16 mouse cellular contexts compared by ENCODE assay signal in genomic region chr14:20778496-20778895, GRCm38 (mm10). TPM values are rescaled to one million over a fixed set of nuclear protein-coding genes. Genes with fewer than 3 reads are reported as not detected.
DNase-seq lines count a peak whose midpoint lies in the region; ATAC-seq and TF ChIP-seq lines count a peak whose summit lies in the region.
"Had no signal": no experiment of that assay in that cellular context is flagged by ENCODE, and none has a peak within 500 bp of the region (broad histone marks: within the 10 kb centered on the region; RNA-seq: fewer than 3 reads in every experiment).

No protein-coding gene starts in this region.

- H3K9ac ChIP-seq in hindbrain, embryonic 15.5 days, result no peak overlapping the region
- no peak overlapping the region for H3K9ac ChIP-seq in hindbrain, embryonic 11.5 days (ENCODE audit: low read depth, low read length)
- no peak overlapping the region for H3K9ac ChIP-seq in midbrain, embryonic 13.5 days (replicated peaks)
- no peak overlapping the region for H3K9ac ChIP-seq in neural tube, embryonic 14.5 days (replicated peaks; ENCODE audit: low read depth, low read length)
- H3K9ac ChIP-seq: forebrain, embryonic 12.5 days; heart, embryonic 12.5 days; liver, embryonic 12.5 days; lung, embryonic 14.5 days had no signal

- ATAC-seq in hindbrain, embryonic 15.5 days (ENCODE audit: low FRiP score, low read depth), result peak; percentile 80
- ATAC-seq in hindbrain, embryonic 11.5 days (ENCODE audit: low FRiP score), result no peak
- no peak for ATAC-seq in midbrain, embryonic 13.5 days
- peak; percentile 44; the same call in 1 of the 2 replicates for ATAC-seq in neural tube, embryonic 14.5 days (ENCODE audit: low read depth)
- ATAC-seq: intestine, postnatal 0 days; liver, embryonic 12.5 days had no signal

- no peaks in the 10 kb centered on the region for H3K9me3 ChIP-seq in hindbrain, embryonic 15.5 days
- no peaks in the 10 kb centered on the region for H3K9me3 ChIP-seq in hindbrain, embryonic 11.5 days (ENCODE audit: control insufficient read depth, low read length)
- no peaks in the 10 kb centered on the region for H3K9me3 ChIP-seq in midbrain, embryonic 10.5 days (replicated peaks)
- no peaks in the 10 kb centered on the region for H3K9me3 ChIP-seq in midbrain, embryonic 13.5 days
- no peaks in the 10 kb centered on the region for H3K9me3 ChIP-seq in neural tube, embryonic 14.5 days (ENCODE audit: control insufficient read depth, low read length)
- H3K9me3 ChIP-seq: forebrain, embryonic 12.5 days; heart, embryonic 12.5 days; limb, embryonic 10.5 days; liver, embryonic 12.5 days had no signal

- no peaks in the 10 kb centered on the region for H3K27me3 ChIP-seq in cerebellum, adult 2 months (ENCODE audit: control insufficient read depth, insufficient read depth, low read length)
- no peaks in the 10 kb centered on the region for H3K27me3 ChIP-seq in hindbrain, embryonic 15.5 days
- H3K27me3 ChIP-seq in hindbrain, embryonic 11.5 days (ENCODE audit: control insufficient read depth, insufficient read depth, low read length), result no peaks in the 10 kb centered on the region
- H3K27me3 ChIP-seq in midbrain, embryonic 10.5 days (ENCODE audit: low read depth, poor library complexity, severe bottlenecking), result no peaks in the 10 kb centered on the region
- H3K27me3 ChIP-seq in midbrain, embryonic 13.5 days, result no peaks in the 10 kb centered on the region
- H3K27me3 ChIP-seq in neural tube, embryonic 14.5 days (ENCODE audit: control insufficient read depth, insufficient read depth, low read length), result no peaks in the 10 kb centered on the region
- H3K27me3 ChIP-seq: forebrain, embryonic 12.5 days; heart, embryonic 12.5 days; liver, embryonic 12.5 days had no signal

- TF ChIP-seq CTCF in cerebellum, adult 2 months (IDR thresholded peaks at IDR 0.05; ENCODE audit: borderline replicate concordance, insufficient read depth, low read depth, low read length), result no peak

- peaks cover 25% of the 10 kb centered on the region for H3K36me3 ChIP-seq in hindbrain, embryonic 15.5 days
- H3K36me3 ChIP-seq in hindbrain, embryonic 11.5 days (ENCODE audit: control insufficient read depth, insufficient read depth, low read length), result peaks cover 4% of the 10 kb centered on the region; the same call in 1 of the 2 replicates
- H3K36me3 ChIP-seq in midbrain, embryonic 10.5 days, result peaks cover 71% of the 10 kb centered on the region
- H3K36me3 ChIP-seq in midbrain, embryonic 13.5 days, result peaks cover 52% of the 10 kb centered on the region
- H3K36me3 ChIP-seq in neural tube, embryonic 14.5 days (ENCODE audit: control insufficient read depth, insufficient read depth, low read length), result peaks cover 19% of the 10 kb centered on the region; the same call in 1 of the 2 replicates

- DNase-seq in cerebellum, adult 2 months, result peak in 1 of 2 experiments; percentile 38
- DNase-seq in cerebellum, postnatal 4 days (ENCODE audit: low spot score in 2 of 2), result no peak
- no peak for DNase-seq in hindbrain, embryonic 11.5 days (ENCODE audit: low spot score)
- DNase-seq in midbrain, embryonic 10.5 days (ENCODE audit: low spot score), result no peak
- no peak for DNase-seq in urinary bladder, postnatal 14 days (ENCODE audit: low spot score)
- DNase-seq: cerebellum, postnatal 25 days; heart, postnatal 4 days; lung, embryonic 14.5 days had no signal

- TF ChIP-seq POLR2A in cerebellum, adult 2 months (IDR thresholded peaks at IDR 0.05; ENCODE audit: borderline replicate concordance, insufficient read depth, low read length), result no peak

- H3K4me1 ChIP-seq in cerebellum, adult 2 months (ENCODE audit: control insufficient read depth, insufficient read depth, low read length), result peaks cover 8% of the 10 kb centered on the region
- peaks cover 15% of the 10 kb centered on the region for H3K4me1 ChIP-seq in hindbrain, embryonic 15.5 days (replicated peaks)
- H3K4me1 ChIP-seq in hindbrain, embryonic 11.5 days (replicated peaks; ENCODE audit: control insufficient read depth, insufficient read depth, low read length), result no peaks in the 10 kb centered on the region
- peaks cover 41% of the 10 kb centered on the region for H3K4me1 ChIP-seq in midbrain, embryonic 10.5 days
- H3K4me1 ChIP-seq in midbrain, embryonic 13.5 days (replicated peaks), result peaks cover 27% of the 10 kb centered on the region
- no peaks in the 10 kb centered on the region; the same call in 1 of the 2 replicates for H3K4me1 ChIP-seq in neural tube, embryonic 14.5 days (ENCODE audit: control insufficient read depth, insufficient read depth, low read length)

- no peak overlapping the region for H3K4me3 ChIP-seq in cerebellum, adult 2 months (replicated peaks; ENCODE audit: insufficient read depth, low read depth, low read length)
- H3K4me3 ChIP-seq in hindbrain, embryonic 15.5 days, result no peak overlapping the region
- no peak overlapping the region for H3K4me3 ChIP-seq in hindbrain, embryonic 11.5 days (ENCODE audit: low read depth, low read length)
- no peak overlapping the region for H3K4me3 ChIP-seq in midbrain, embryonic 10.5 days
- H3K4me3 ChIP-seq in midbrain, embryonic 13.5 days (replicated peaks), result no peak overlapping the region
- no peak overlapping the region for H3K4me3 ChIP-seq in neural tube, embryonic 14.5 days (ENCODE audit: low read depth, low read length)
- H3K4me3 ChIP-seq: forebrain, embryonic 12.5 days; heart, embryonic 12.5 days; limb, embryonic 10.5 days; liver, embryonic 12.5 days had no signal

- H3K27ac ChIP-seq in cerebellum, adult 2 months (ENCODE audit: insufficient read depth, low read length), result 0 out of 2 replicates have a peak overlapping the region, but pooled peaks have one; percentile 48
- peak overlapping the region; percentile 53 for H3K27ac ChIP-seq in hindbrain, embryonic 15.5 days (replicated peaks)
- H3K27ac ChIP-seq in hindbrain, embryonic 11.5 days (ENCODE audit: low read depth, low read length), result no peak overlapping the region
- H3K27ac ChIP-seq in midbrain, embryonic 10.5 days (replicated peaks), result 0 out of 2 replicates have a peak overlapping the region, but pooled peaks have one; percentile 17
- H3K27ac ChIP-seq in midbrain, embryonic 13.5 days, result no peak overlapping the region
- 0 out of 2 replicates have a peak overlapping the region, but pooled peaks have one; percentile 28 for H3K27ac ChIP-seq in neural tube, embryonic 14.5 days (ENCODE audit: low read depth, low read length)
- H3K27ac ChIP-seq: forebrain, embryonic 12.5 days; limb, embryonic 10.5 days; liver, embryonic 12.5 days had no signal

- 69% methylated on average over 8 of the region's 8 CpGs for WGBS in cerebellum, adult 2 months
- 80% methylated on average over 8 of the region's 8 CpGs for WGBS in hindbrain, embryonic 15.5 days
- 82% methylated on average over 8 of the region's 8 CpGs for WGBS in hindbrain, embryonic 11.5 days
- 91% methylated on average over 8 of the region's 8 CpGs for WGBS in midbrain, embryonic 10.5 days
- WGBS in midbrain, embryonic 13.5 days, result 87% methylated on average over 8 of the region's 8 CpGs
- 78% methylated on average over 8 of the region's 8 CpGs for WGBS in neural tube, embryonic 14.5 days

- H3K4me2 ChIP-seq in hindbrain, embryonic 15.5 days, result no peak overlapping the region
- no peak overlapping the region for H3K4me2 ChIP-seq in hindbrain, embryonic 11.5 days (replicated peaks; ENCODE audit: low read depth, low read length)
- no peak overlapping the region for H3K4me2 ChIP-seq in midbrain, embryonic 13.5 days (replicated peaks)
- H3K4me2 ChIP-seq in neural tube, embryonic 14.5 days (ENCODE audit: low read depth, low read length), result no peak overlapping the region
- H3K4me2 ChIP-seq: forebrain, embryonic 12.5 days; heart, embryonic 12.5 days; liver, embryonic 12.5 days; lung, embryonic 14.5 days had no signal

RNA-seq across cellular contexts. Expression of gene Camk2g, which starts 15.4 kb away (rescaled TPM):
- polyA plus RNA-seq in cerebellum, adult 2 months (2012; rRNA removed), result 217 and 222 TPM in 2 replicates
- 161 and 183 TPM in 2 replicates for polyA plus RNA-seq in hindbrain, embryonic 15.5 days (2015; fragmentation: Nextera tagmentation; extraction: Ambion mirVana)
- 44.2 and 46.8 TPM in 2 replicates for polyA plus RNA-seq in hindbrain, embryonic 11.5 days (2014; fragmentation: Nextera tagmentation; extraction: Ambion mirVana)
- polyA plus RNA-seq in midbrain, embryonic 10.5 days (2016; fragmentation: Nextera tagmentation; extraction: Ambion mirVana), result 41.8 and 42.8 TPM in 2 replicates
- 84.2 and 86.8 TPM in 2 replicates for polyA plus RNA-seq in midbrain, embryonic 13.5 days (2015; fragmentation: Nextera tagmentation; extraction: Ambion mirVana)
- polyA plus RNA-seq in neural tube, embryonic 14.5 days (2014; fragmentation: Nextera tagmentation; extraction: Ambion mirVana), result 215 and 232 TPM in 2 replicates

RNA-seq across cellular contexts. Expression of gene Ndst2, which starts 44.1 kb away (rescaled TPM):
- 37.9 and 43.2 TPM in 2 replicates for polyA plus RNA-seq in cerebellum, adult 2 months (2012; rRNA removed)
- 18.6 and 19.9 TPM in 2 replicates for polyA plus RNA-seq in hindbrain, embryonic 15.5 days (2015; fragmentation: Nextera tagmentation; extraction: Ambion mirVana)
- 20.2 and 21.0 TPM in 2 replicates for polyA plus RNA-seq in hindbrain, embryonic 11.5 days (2014; fragmentation: Nextera tagmentation; extraction: Ambion mirVana)
- polyA plus RNA-seq in midbrain, embryonic 10.5 days (2016; fragmentation: Nextera tagmentation; extraction: Ambion mirVana), result 24.0 and 26.2 TPM in 2 replicates
- polyA plus RNA-seq in midbrain, embryonic 13.5 days (2015; fragmentation: Nextera tagmentation; extraction: Ambion mirVana), result 16.8 and 19.7 TPM in 2 replicates
- 17.7 and 17.8 TPM in 2 replicates for polyA plus RNA-seq in neural tube, embryonic 14.5 days (2014; fragmentation: Nextera tagmentation; extraction: Ambion mirVana)

RNA-seq across cellular contexts. Expression of gene Plau, which starts 58.0 kb away (rescaled TPM):
- polyA plus RNA-seq in cerebellum, adult 2 months (2012; rRNA removed), result 0.90 and 1.1 TPM in 2 replicates
- 0.21 and 0.26 TPM in 2 replicates for polyA plus RNA-seq in hindbrain, embryonic 15.5 days (2015; fragmentation: Nextera tagmentation; extraction: Ambion mirVana)
- polyA plus RNA-seq in hindbrain, embryonic 11.5 days (2014; fragmentation: Nextera tagmentation; extraction: Ambion mirVana), result 0.59 and 0.65 TPM in 2 replicates
- polyA plus RNA-seq in midbrain, embryonic 10.5 days (2016; fragmentation: Nextera tagmentation; extraction: Ambion mirVana), result 0.49 and 0.70 TPM in 2 replicates
- polyA plus RNA-seq in midbrain, embryonic 13.5 days (2015; fragmentation: Nextera tagmentation; extraction: Ambion mirVana), result 0.19 and 0.34 TPM in 2 replicates
- polyA plus RNA-seq in neural tube, embryonic 14.5 days (2014; fragmentation: Nextera tagmentation; extraction: Ambion mirVana), result 0.19 and 0.26 TPM in 2 replicates

Comparison
In these comparisons a context has a peak if more than half of its experiments do, and no peak if none do; other contexts are left out.
1. H3K27ac ChIP-seq: peak in cerebellum, adult 2 months (single experiment), hindbrain, embryonic 15.5 days (single experiment), midbrain, embryonic 10.5 days (single experiment) and neural tube, embryonic 14.5 days (single experiment); none in hindbrain, embryonic 11.5 days (single experiment) and midbrain, embryonic 13.5 days (single experiment).
2. ATAC-seq: peak in hindbrain, embryonic 15.5 days (single experiment) and neural tube, embryonic 14.5 days (single experiment); none in hindbrain, embryonic 11.5 days (single experiment) and midbrain, embryonic 13.5 days (single experiment).